Mouse (Mus musculus) left cerebral cortex, adult 8-10 months (tissue): ENCODE measurements around the gene Slc12a4. TPM values are rescaled to one million over a fixed set of nuclear protein-coding genes. Genes with fewer than 3 reads are reported as not detected.

ENCODE experiments used
- DNase-seq, 2 experiments: peaks; one replicate each; pipeline ENCODE4 v3.0.0; 2022; ENCODE audit warnings: low spot score in 2 of 2
- microRNA-seq, 2 experiments: library from miRNA; unstranded; fragments of <30 nt; microRNA quantifications; one replicate each; pipeline ENCODE4 v1.2.0; 2022
- total RNA-seq, 4 experiments: library from RNA; stranded (reverse); gene quantifications; 2 replicates each; pipeline ENCODE4 v1.2.4; 2022

The Slc12a4 gene
- total RNA-seq, 4 experiments from 2014 or later: 18.8 to 23.8 (median 20.6) TPM

- no peak for DNase-seq
Observed at GRCm38 (mm10) chr8:105935105-105935504, 30.8 kb downstream of the Slc12a4 start.

- no peak for DNase-seq
Observed at GRCm38 (mm10) chr8:105933762-105934161, 32.1 kb downstream of the Slc12a4 start, which contains the start of gene Ctrl. Gene Ctrl (minus strand): TSS chr8:105933862.

- no peak for DNase-seq
Observed at GRCm38 (mm10) chr8:105932525-105932924, 33.4 kb downstream of the Slc12a4 start.

- DNase-seq: peak in 1 of 2 experiments; percentile 80
Observed at GRCm38 (mm10) chr8:105931271-105931670, 34.6 kb downstream of the Slc12a4 start.

- DNase-seq: peak in 1 of 2 experiments; percentile 84
Observed at GRCm38 (mm10) chr8:105930602-105931001, 35.3 kb downstream of the Slc12a4 start.

GRCm38 (mm10) chr8:105925123-105925522, 40.8 kb downstream of the Slc12a4 start:
- peak in 1 of 2 experiments; percentile 73 for DNase-seq

- DNase-seq: no peak
Observed at GRCm38 (mm10) chr8:105919390-105919789, 46.5 kb downstream of the Slc12a4 start.

GRCm38 (mm10) chr8:105900941-105901616, 64.8 kb downstream of the Slc12a4 start:
- no peak for DNase-seq

GRCm38 (mm10) chr8:105900180-105900940, 65.5 kb downstream of the Slc12a4 start, which contains the start of gene Pskh1:
Gene Pskh1 (plus strand): TSS chr8:105900441.
- DNase-seq: peak; percentile 86 to 90

- no peak for DNase-seq
Observed at GRCm38 (mm10) chr8:105897801-105898480, 68.0 kb downstream of the Slc12a4 start.

Small RNA genes within 50 kb of the gene (microRNA-seq; reads per million reads assigned to microRNA genes)
- gene Mir7074: 0 to 0.21 reads per million in 2 experiments

Other genes starting within 250 kb of the Slc12a4 start
- 10 to 100 TPM; 14.5 to 21.4 (median 18.3) TPM for gene Gfod2, start 207.4 kb downstream of the Slc12a4 start, total RNA-seq
- gene Ranbp10, start 138.7 kb downstream of the Slc12a4 start, total RNA-seq: 10 to 100 TPM; 20.1 to 24.4 (median 22.4) TPM
- gene Tsnaxip1, start 138.4 kb downstream of the Slc12a4 start, total RNA-seq: under 1 TPM in 1 of 4 experiments, not detected in 3; 0.16 TPM
- 10 to 100 TPM; 14.4 to 17.8 (median 16.0) TPM for gene Cenpt, start 112.8 kb downstream of the Slc12a4 start, total RNA-seq
- 10 to 100 TPM; 36.8 to 41.5 (median 37.4) TPM for gene Thap11, start 111.0 kb downstream of the Slc12a4 start, total RNA-seq
- 10 to 100 TPM; 19.8 to 39.6 (median 23.2) TPM for gene Nutf2, start 105.5 kb downstream of the Slc12a4 start, total RNA-seq
- gene Edc4, start 85.2 kb downstream of the Slc12a4 start, total RNA-seq: 10 to 100 TPM; 56.5 to 64.4 (median 62.9) TPM
- 1 to 10 TPM; 4.3 to 5.6 (median 4.9) TPM for gene Nrn1l, start 72.5 kb downstream of the Slc12a4 start, total RNA-seq
- gene Pskh1, start 65.7 kb downstream of the Slc12a4 start, total RNA-seq: 10 to 100 TPM in 1 of 4 experiments, 1 to 10 TPM in 3; 8.5 to 11.2 (median 9.1) TPM
- 1 to 10 TPM in 1 of 4 experiments, under 1 TPM in 2, not detected in 1; 0.67 to 1.2 (median 0.98) TPM for gene Ctrl, start 32.2 kb downstream of the Slc12a4 start, total RNA-seq
- 10 to 100 TPM; 82.5 to 92.6 (median 90.1) TPM for gene Psmb10, start 27.7 kb downstream of the Slc12a4 start, total RNA-seq
- gene Lcat, start 22.7 kb downstream of the Slc12a4 start, total RNA-seq: 10 to 100 TPM; 19.5 to 27.1 (median 23.5) TPM
- gene Dpep3, start 13.3 kb upstream of the Slc12a4 start, total RNA-seq: under 1 TPM in 1 of 4 experiments, not detected in 3; 0.23 TPM
- gene Dus2, start 25.2 kb upstream of the Slc12a4 start, total RNA-seq: 10 to 100 TPM; 18.0 to 23.1 (median 20.5) TPM
- under 1 TPM in 1 of 4 experiments, not detected in 3; 0.57 TPM for gene Dpep2nb, start 39.9 kb upstream of the Slc12a4 start, total RNA-seq
- gene Ddx28, start 45.8 kb upstream of the Slc12a4 start, total RNA-seq: 10 to 100 TPM; 13.9 to 16.8 (median 14.8) TPM
- 10 to 100 TPM; 12.9 to 15.5 (median 14.7) TPM for gene Nfatc3, start 92.7 kb upstream of the Slc12a4 start, total RNA-seq
- under 1 TPM in 3 of 4 experiments, not detected in 1; 0.19 to 0.87 (median 0.70) TPM for gene Esrp2, start 170.9 kb upstream of the Slc12a4 start, total RNA-seq
- 10 to 100 TPM; 23.4 to 31.5 (median 26.9) TPM for gene Pla2g15, start 184.3 kb upstream of the Slc12a4 start, total RNA-seq
- gene Slc7a6, start 202.8 kb upstream of the Slc12a4 start, total RNA-seq: 10 to 100 TPM; 18.6 to 27.4 (median 23.4) TPM
- 10 to 100 TPM; 24.6 to 29.9 (median 29.5) TPM for gene Slc7a6os, start 244.8 kb upstream of the Slc12a4 start, total RNA-seq
- gene Prmt7, start 244.8 kb upstream of the Slc12a4 start, total RNA-seq: 10 to 100 TPM; 33.4 to 38.7 (median 36.3) TPM